Mouse (Mus musculus): ENCODE measurements around the gene Spg20.

DNA sequence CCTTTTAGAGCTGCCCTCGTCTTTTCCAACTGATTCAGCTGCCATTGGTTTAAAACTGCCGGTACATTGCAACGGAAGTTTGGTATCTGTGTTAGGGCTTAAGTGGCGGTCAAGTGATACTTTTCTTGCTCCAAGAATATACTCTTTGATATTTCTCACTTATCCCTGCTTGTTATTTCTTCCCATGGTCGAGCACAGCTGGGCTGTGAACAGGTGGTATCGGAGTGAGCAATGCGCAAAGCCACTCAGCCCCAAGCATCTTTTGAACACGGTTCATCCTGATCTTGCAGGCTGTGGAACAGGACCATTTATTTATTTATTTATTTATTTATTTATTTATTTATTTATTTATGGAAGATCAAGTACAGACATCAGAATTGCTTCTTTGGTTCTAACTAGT, 32.3 kb upstream of the Spg20 start:
- TF ChIP-seq POLR2A (IDR thresholded peaks at IDR 0.05; ENCODE audit: control insufficient read depth in 1 of 2, insufficient read depth in 1 of 2, low read depth in 1 of 2, low read length in 2 of 2, poor library complexity in 1 of 2) = no peak
- TF ChIP-seq TAL1 (IDR thresholded peaks at IDR 0.05; ENCODE audit: low read length) = no peak
- no peak for TF ChIP-seq CTCF (IDR thresholded peaks at IDR 0.05 in 2 of 3, conservative IDR thresholded peaks at IDR 0.05 in 1 of 3; ENCODE audit: control insufficient read depth in 1 of 3, insufficient read depth in 1 of 3, low read depth in 2 of 3, low read length in 3 of 3, poor library complexity in 1 of 3, severe bottlenecking in 1 of 3)
- TF ChIP-seq MAFK (IDR thresholded peaks at IDR 0.05; ENCODE audit: borderline replicate concordance, low read depth, low read length) = no peak
- TF ChIP-seq USF1 (IDR thresholded peaks at IDR 0.05; ENCODE audit: low read depth, low read length) = no peak
- no peak for TF ChIP-seq JUND (IDR thresholded peaks at IDR 0.05; ENCODE audit: low read depth, low read length)
- no peak for TF ChIP-seq UBTF (IDR thresholded peaks at IDR 0.05; ENCODE audit: borderline replicate concordance, insufficient read depth, low read depth, low read length)
